Mouse (Mus musculus) cerebellum, postnatal 4 days (tissue): Measurements from ENCODE around the gene Gtpbp8.

Experiments
- DNase-seq, 2 experiments: peaks; one replicate each; pipeline ENCODE4 v3.0.0; 2022; ENCODE audit warnings: low spot score in 2 of 2, mixed read lengths in 1 of 2

Gene Gtpbp8

DNA sequence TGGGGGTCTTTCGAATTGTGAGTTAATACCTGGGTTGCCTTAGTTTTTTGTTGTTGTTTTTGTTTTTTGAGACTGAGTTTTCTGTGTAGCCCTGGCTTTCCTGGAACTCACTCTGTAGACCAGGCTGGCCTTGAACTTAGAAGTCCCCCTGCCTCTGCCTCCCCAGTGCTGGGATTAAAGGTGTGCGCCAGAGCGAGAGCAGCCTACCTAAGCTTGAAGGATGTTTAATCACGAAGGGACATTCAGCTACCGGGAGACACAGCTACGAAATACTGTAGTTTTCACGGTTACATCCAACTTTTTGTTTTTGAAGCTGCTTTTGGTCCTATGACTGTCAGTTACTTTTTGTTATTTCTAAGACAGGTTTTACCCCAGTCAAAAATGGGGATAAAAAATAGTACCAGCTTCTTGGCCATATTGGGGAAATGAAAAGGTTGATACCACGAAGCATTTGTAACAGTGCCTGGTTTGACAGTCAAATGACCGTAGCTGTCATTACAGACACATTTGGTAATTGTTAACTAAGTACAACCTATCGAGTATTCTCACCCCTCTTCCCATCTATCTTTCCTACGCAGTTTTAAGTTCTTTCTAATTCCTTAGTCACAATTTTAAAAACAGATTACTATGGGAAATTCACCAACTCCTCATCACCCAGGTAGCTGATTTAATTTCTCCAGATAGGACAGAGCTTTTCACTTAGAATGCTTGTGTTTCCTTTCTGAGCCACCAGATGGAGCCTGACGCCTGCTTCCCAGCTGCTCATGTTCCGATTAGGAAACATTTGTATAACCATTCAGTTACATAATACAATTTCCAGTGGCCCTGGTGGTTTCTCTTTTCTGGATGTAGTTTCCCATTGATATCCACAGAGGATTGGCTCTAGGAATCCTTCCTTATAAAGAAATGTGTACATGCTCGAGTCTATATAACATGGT lies 20.6 kb downstream of the Gtpbp8 start:
- peak in 1 of 2 experiments; percentile 69 for DNase-seq

GRCm38 (mm10) chr16:44724847-44725246 lies 21.3 kb downstream of the Gtpbp8 start:
- DNase-seq = peak in 1 of 2 experiments; percentile 21

DNA sequence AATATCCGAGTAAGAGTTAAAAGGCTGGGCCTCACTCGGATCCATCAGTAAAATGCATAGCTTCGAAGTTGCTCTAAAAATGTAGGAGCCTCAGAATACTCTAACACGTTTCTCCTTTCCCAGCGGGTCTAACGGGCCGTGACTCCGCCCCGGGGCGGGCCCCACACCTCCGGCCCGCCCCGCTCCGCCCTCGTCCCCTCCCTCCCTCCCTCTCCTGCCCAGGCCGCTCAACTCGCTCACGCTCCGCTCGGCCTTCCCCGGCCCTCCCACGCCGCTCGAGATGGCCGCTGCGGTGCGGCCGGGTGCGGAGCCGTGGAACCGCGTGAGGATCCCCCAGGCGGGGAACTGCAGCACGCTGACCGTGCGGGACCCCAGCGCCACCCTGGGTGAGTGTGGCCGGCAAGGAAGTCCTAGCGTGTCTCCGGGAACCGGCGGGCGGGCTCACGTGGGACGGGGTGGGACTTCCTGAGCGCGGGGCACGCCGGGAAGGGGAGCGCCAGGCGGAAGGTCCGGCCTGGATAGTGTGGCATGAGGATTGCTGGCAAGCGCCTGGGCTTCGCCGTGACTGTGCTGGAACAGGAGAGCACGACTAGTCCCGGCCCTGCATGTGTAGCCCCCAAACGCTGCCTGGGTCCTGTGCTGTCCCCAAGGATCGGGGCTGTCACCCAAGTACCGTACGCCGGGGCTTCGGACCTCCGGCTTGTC lies 21.9 kb downstream of the Gtpbp8 start, which contains the start of gene Nepro:
Gene Nepro, plus strand, starts transcription at position 219 of the 705 bp plus-strand sequence.
- DNase-seq = peak; percentile 79 to 90

GRCm38 (mm10) chr16:44722666-44723065 lies 23.5 kb downstream of the Gtpbp8 start:
- no peak for DNase-seq

DNA sequence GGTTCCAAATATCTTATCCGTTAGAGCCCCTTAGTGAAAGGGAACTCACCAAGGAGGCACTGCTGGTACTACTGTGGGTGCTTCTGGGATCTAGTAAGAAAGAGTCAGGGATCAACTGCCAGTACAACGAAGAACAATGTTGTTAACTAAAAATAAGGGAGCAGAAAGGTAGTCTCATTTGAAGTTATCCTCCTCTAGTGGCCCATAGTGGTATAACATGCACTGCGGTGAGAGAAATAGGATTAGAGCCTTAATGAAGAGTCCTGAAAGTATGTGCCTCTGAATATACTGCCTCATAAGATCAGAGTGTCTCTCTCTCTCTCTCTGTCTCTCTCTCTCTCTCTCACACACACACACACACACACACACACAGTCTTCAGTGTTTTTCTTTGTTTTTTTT lies 25.6 kb downstream of the Gtpbp8 start:
- no peak for DNase-seq

- no peak for DNase-seq
Measured at GRCm38 (mm10) chr16:44719349-44719748, 26.8 kb downstream of the Gtpbp8 start.

DNA sequence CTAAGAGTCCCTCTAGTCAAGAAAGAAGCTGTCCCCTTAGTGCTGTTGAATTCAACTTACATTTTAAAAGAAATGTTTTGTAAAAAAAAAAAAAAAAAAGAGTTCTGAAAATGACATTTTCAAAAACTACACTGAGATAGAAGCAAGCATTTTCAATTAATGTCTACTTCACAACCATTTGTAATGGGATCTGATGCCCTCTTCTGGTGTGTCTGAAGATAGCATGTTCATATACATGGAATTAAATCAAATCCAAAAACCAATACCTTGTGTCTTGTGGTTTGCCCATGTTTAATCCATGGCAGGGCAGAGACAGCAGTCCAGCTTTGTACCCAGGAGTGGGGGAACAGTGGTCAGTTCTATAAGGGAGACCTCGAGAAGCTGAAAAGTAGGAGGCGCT lies 28.3 kb downstream of the Gtpbp8 start:
- DNase-seq = no peak

- no peak for DNase-seq
Measured at GRCm38 (mm10) chr16:44717141-44717634, 29.0 kb downstream of the Gtpbp8 start.

DNA sequence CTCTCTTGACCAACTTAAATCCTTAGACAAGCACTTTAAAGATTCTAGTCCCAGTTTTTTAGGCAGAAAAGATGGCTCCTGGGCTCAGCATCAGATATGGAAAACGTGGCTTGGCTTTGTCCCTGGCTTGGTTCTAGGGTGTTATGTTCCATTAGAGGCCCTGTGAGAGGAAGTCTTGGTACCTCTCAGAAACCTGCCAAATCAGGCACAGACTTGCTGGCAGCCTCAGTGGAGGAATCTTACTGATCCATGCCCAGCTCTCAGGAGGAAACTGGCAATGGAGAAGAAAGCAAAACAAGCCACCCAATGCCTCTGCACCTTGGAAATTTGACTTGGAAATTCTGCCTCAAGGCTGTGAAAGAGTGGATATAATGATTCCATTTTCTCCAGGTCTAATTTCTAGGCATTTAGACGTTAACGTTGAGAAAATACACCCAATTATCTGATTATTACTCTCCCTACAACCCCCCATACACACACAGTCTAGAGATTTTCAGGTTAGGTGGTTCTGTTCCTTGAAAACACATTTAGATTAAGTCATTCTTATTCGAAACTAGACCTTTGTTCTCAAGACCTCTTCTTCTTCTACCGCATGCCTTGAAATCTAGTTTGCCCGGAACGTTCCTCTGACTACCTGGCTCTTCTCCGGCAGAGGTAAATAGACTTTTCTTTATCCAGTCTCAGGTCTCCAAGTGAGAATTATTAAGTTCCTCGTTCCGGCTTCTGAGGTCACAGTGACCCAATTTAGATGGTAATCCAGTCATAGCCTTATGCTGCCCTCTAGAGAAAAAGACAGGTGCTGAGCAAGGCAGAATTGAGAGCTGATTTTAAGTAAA lies 29.6 kb downstream of the Gtpbp8 start:
- DNase-seq = no peak

GRCm38 (mm10) chr16:44703458-44703857 lies 42.7 kb downstream of the Gtpbp8 start:
- no peak for DNase-seq

GRCm38 (mm10) chr16:44702272-44702671 lies 43.9 kb downstream of the Gtpbp8 start:
- no peak for DNase-seq

DNA sequence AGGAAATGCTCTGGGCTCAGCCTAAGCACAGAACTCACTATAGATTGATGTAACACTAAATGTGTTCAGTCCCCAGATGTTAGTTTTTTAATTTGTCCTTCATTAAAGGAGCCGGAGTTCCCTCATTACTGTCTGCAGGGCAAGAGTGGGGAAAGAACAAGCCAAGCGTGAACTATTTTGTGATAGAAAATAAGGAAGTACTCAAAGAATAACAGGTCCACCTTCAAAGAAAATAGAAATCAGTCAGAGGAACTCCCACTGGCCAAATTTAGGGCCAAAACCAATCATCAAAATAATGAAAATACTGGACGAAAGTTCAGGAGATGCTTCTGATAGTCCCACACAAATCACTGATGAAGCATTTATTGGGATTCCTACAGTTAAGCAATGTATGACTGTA lies 45.0 kb downstream of the Gtpbp8 start:
- DNase-seq = no peak

- DNase-seq = no peak
Measured at GRCm38 (mm10) chr16:44697473-44698205, 48.5 kb downstream of the Gtpbp8 start.

DNA sequence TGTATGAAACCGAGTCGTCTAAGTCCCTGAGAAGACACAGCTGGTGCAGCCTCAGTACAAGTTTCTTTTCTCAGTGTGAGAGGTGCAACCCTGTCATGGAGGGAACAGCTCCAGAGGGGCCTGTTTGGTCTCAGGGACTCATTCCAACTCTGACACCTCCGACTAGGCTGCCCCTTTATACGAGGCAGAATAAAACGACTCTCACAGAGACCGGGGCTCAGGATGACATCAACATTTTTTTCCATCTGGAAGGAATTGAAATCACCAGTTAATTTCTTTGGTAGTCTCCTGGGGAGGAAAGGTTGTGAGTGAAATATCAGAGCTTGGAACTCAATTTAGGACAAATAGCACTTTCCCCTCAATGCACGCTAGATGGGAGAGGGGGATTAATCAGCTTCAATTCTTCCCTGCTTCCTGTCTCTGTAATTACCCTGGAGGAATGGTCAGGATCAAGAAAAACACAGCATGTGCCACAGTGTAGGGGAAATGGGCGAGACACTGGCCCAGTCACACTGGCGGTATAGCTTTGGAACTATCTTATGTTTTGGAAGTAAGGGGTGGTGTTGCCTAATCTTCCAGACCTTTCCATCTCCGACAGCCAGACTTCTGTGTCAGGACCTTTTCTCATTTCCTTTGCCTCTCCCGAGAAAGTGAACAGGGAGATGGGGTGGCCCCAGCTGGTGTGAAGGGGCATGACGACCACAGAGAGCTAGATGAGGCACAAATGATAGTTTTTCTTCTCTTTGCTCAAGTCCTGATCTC lies 50.1 kb downstream of the Gtpbp8 start:
- DNase-seq = no peak

- no peak for DNase-seq
Measured at GRCm38 (mm10) chr16:44695214-44695858, 50.8 kb downstream of the Gtpbp8 start.

GRCm38 (mm10) chr16:44693695-44694094 lies 52.5 kb downstream of the Gtpbp8 start:
- DNase-seq = no peak

- no peak for DNase-seq
Measured at GRCm38 (mm10) chr16:44692541-44692940, 53.6 kb downstream of the Gtpbp8 start.

- DNase-seq = peak in 1 of 2 experiments; percentile 46
Measured at GRCm38 (mm10) chr16:44691561-44692141, 54.5 kb downstream of the Gtpbp8 start.

GRCm38 (mm10) chr16:44691066-44691465 lies 55.1 kb downstream of the Gtpbp8 start:
- DNase-seq = no peak
